Mouse (Mus musculus) thymus, adult 2 months (tissue): ENCODE data around the gene Ang5. TPM values are rescaled to one million over a fixed set of nuclear protein-coding genes. Genes with fewer than 3 reads are reported as not detected.

ENCODE experiments used
- polyA plus RNA-seq: library from polyadenylated mRNA; depleted of rRNA; stranded (reverse); fragments of >200 nt; gene quantifications from 2 replicates; pipeline ENCODE4 v1.2.3, GENCODE M21; 2012; rRNA removed

Gene Ang5
- polyA plus RNA-seq, 1 experiment = not detected

Other genes with a start within 250 kb of the Ang5 start
- gene Gm16506, start 229.6 kb upstream of the Ang5 start, polyA plus RNA-seq = not detected in 2 replicates
- gene Gm6526, start 209.2 kb upstream of the Ang5 start, polyA plus RNA-seq = not detected in 2 replicates
- gene Gm8180, start 172.3 kb upstream of the Ang5 start, polyA plus RNA-seq = not detected in 2 replicates
- 1.6 and 5.0 TPM in 2 replicates for gene Ear1, start 81.6 kb upstream of the Ang5 start, polyA plus RNA-seq
- not detected in 2 replicates for gene Ear10, start 33.5 kb upstream of the Ang5 start, polyA plus RNA-seq
- gene Gm8113, start 31.7 kb upstream of the Ang5 start, polyA plus RNA-seq = 9.7 and 19.9 TPM in 2 replicates
- not detected in 2 replicates for gene Ang6, start 45.2 kb downstream of the Ang5 start, polyA plus RNA-seq
- gene Ear2, start 145.6 kb downstream of the Ang5 start, polyA plus RNA-seq = 47.1 and 61.4 TPM in 2 replicates
- not detected in 2 replicates for gene Gm3327, start 166.8 kb downstream of the Ang5 start, polyA plus RNA-seq
- gene Gm8212, start 240.6 kb downstream of the Ang5 start, polyA plus RNA-seq = not detected in 2 replicates